Mouse (Mus musculus): ENCODE results near the gene Mapk8.
A peak's percentile ranks its signal among the peaks of the same experiment; 100 is the strongest.
"Not testable (repeated sequence)": the region's sequence is repeated elsewhere in the genome, so short reads cannot be mapped to it uniquely, and the experiment has no call there.

Gene Mapk8

DNA sequence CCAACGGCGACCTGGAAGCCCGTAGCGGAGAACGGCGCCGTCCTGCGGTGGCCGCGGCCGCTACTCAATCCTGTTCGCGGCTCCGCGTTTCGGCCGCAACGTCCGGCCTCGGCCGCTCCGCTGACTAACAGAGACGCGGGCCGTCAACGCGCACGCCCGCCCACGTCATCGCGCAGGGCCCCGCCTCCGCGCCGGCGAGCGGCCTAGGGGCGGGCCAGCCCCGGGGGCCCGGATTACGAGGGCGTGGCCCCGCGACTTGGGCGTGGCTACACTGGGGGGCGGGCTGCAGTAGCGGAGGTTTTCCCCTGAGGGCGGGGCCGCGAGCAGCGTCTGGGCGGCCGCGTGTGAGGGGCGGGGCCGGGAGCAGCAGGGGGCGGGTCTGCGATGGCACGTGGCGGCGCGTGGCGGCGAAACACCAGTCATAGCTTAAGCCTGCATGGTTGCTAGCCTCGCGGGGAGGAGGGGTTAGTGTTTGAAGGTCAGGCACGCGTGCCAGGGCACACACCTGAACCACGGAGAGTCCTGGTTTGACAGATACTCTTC lies at the start of gene Mapk8:
Gene Mapk8, minus strand, starts transcription at position 132 of the 543 bp plus-strand sequence.
- peak; percentile 99 for DNase-seq

GRCm38 (mm10) chr14:33495226-33495625 lies 48.3 kb upstream of the Mapk8 start:
- no peak for DNase-seq

DNA sequence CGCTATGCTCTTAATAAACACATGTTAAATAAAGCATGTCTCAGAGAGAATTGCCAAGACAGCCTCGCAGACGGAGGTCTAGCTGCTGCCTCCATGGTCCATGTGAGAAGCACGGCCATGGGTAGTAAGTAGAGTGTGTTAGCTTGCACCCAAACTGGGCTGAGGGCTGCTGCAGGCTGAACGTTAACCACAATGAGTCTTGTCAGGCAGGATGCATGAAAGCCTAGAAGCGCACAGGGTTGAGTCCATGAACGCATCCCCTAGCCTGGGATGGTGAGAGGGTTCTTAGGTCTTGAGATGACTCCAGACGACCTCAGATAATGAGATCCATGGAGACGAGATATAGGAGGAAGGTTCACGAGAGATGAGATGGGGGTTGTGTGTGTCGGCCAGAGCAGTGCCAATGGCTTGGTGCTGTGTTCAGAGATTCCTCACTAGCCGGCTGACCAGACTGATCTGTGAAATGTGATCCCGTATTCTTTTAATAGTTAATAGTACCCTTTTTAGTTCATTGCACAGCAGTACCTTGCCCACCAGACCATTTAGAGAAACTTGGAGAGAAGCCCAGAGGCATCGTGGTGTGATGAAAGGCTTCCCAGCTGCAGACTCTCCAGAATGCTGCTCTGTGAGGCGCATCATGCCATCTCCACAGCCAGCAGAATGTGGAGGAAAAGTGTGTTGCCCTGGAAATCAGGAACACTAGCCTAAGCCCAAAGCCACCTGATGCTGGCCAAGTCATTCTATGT lies 41.0 kb upstream of the Mapk8 start:
- DNase-seq, result peak; percentile 75

DNA sequence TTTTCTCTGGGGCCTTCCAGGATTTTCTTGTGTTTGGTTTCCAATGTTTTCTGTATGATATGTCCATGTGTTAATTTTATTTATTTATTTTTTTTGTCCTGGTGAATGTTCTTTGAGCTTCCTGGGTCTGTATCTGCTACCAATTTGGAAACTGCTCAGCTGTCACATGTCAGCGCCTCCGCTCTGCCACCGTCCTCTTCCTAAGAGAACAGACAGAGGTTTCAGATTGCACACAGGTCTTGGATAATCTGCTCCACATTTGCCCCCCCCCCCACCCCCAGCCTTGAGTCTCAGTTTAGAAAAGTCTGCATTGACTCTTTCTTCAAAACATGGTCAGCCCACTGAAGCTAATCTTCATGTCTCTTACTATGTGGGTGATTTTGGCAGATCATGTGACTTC lies 35.0 kb upstream of the Mapk8 start:
- DNase-seq, result no peak

GRCm38 (mm10) chr14:33476094-33476760 lies 29.3 kb upstream of the Mapk8 start:
- no peak for DNase-seq

- DNase-seq, result no peak
Measured at GRCm38 (mm10) chr14:33474461-33474860, 27.5 kb upstream of the Mapk8 start.

GRCm38 (mm10) chr14:33471331-33471730 lies 24.4 kb upstream of the Mapk8 start, which contains the start of gene Frmpd2:
Gene Frmpd2 (plus strand): TSS chr14:33471696.
- DNase-seq, result no peak

- no peak for DNase-seq
Measured at GRCm38 (mm10) chr14:33467766-33468165, 20.8 kb upstream of the Mapk8 start.

GRCm38 (mm10) chr14:33463658-33464057 lies 16.7 kb upstream of the Mapk8 start:
- no peak for DNase-seq

DNA sequence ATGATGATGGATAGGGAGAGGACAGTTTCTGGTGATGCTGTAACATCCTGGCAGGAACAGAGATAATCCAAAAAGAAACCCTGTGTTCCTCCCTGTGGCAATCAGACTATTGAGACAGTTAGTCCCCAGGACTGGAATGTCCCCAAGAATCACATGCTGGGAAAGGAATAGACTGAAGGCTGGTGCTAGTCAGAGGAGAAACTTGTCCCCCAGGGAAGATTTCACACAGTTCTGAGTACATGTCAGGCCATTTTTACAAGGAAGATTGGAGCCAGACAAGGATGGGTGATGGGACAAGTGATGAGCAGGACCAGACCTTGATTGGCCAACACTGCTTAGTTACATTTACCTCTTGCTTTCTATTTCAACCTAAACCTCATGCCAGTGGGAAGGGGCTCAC lies 3.4 kb upstream of the Mapk8 start:
- no peak for DNase-seq

DNA sequence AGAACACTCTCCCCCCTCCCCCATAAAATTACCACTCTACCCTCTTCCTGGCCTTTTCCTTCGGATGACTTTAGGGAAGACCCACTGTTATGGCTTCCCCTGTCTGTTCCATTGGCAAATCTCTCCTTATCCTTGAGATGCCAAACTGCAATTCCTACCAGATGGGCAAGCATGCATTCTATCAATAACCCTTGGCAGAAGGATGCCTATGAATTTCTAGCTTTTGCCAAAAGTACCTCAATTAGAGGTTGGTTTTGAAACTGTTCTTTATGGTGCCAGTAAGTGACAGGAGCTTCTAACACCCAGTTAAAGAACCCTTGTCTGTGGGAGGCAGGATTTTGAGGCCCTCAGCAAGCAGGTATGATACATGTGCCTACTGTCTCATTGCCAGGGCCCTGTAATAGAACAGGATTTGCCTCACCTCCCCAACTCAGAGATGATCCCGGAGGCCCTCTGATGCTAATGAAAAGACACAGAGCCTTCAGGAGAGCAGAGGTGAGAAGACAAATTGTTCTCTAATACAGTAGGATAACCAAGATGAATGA lies 2.4 kb upstream of the Mapk8 start:
- DNase-seq, result no peak

- DNase-seq, result no peak
Measured at GRCm38 (mm10) chr14:33448276-33448675, 1.3 kb upstream of the Mapk8 start.

- DNase-seq, result no peak
Measured at GRCm38 (mm10) chr14:33446561-33447023, 366 bp downstream of the Mapk8 start.

- no peak for DNase-seq
Measured at GRCm38 (mm10) chr14:33445962-33446361, 996 bp downstream of the Mapk8 start.

- DNase-seq, result no peak
Measured at GRCm38 (mm10) chr14:33443780-33444179, 3.2 kb downstream of the Mapk8 start.

DNA sequence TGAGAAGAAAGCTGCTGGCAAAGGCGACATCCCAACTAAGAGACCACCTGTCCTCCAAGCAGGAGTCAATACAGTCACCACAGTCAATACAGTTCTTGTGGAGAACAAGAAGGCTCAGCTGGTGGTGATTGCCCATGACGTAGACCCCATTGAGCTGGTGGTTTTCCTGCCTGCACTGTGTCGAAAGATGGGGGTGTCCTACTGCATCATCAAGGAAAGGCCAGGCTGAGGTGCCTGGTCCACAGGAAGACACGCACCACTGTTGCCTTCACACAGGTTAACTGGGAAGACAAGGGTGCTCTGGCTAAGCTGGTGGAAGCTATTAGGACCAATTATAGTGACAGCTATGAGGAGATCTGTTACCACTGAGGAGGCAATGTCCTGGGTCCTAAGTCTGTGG lies 14.5 kb downstream of the Mapk8 start:
- not testable (repeated sequence) for DNase-seq

DNA sequence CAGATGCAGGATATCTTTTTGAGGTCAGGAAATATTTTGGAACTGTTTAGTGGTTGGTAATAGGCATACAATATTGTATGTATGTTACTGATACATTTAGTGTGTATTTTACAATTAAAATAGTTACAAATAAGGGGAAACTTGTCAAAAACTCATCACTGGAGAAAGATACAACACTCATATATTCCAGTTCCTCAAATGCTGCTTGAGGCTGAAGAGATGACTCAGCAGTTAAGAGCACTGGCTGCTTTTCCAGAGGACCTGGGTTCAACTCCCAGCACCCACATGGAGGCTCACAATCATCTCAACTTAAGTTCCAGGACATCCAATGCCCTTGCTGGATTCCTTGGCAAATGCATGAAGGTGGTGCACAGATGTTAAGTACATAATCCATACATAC lies 22.8 kb downstream of the Mapk8 start:
- no peak for DNase-seq

GRCm38 (mm10) chr14:33423003-33423402 lies 24.0 kb downstream of the Mapk8 start:
- DNase-seq, result no peak

- DNase-seq, result no peak
Measured at GRCm38 (mm10) chr14:33418311-33418909, 28.5 kb downstream of the Mapk8 start.

DNA sequence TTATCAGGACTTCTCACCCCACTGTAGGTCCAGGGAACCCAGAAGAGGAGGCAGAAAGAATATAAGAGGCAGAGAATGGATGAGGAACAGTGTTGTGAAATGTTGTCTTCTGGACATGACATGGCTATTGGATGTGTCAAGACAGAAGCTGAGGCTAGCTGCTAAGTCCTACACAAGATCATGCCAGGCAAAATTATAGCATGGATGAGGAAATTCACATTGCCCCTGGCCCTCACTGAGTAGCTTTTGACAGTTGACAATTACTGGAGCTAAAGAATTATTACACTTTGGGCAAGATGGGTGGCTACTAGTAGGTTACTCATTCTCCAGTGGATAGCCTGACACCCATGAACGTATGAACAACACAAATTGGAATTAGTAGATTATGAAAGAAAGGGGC lies 31.2 kb downstream of the Mapk8 start:
- no peak for DNase-seq

- DNase-seq, result peak; percentile 20
Measured at GRCm38 (mm10) chr14:33402331-33402730, 44.6 kb downstream of the Mapk8 start.

GRCm38 (mm10) chr14:33400019-33400418 lies 46.9 kb downstream of the Mapk8 start:
- no peak for DNase-seq

All from kidney, postnatal 10 days (tissue).